Mouse (Mus musculus) T-helper 17 cell (primary cell): ENCODE results near the gene Stard3.

Source experiments
- in situ Hi-C, 2 experiments: fragments of 300-600 bp; cut with MboI, MseI; formaldehyde crosslinking; loops; 1 replicate in 1 of 2; 2 replicates in 1 of 2; pipeline ENCODE4 v1.15.1; 2025; ENCODE audit warnings: high pct_unique_total_duplicates in 2 of 2

Gene Stard3

GRCm38 (mm10) chr11:98346168-98346567 is 12.0 kb upstream of the Stard3 start:
- in situ Hi-C loops: no loop called here

GRCm38 (mm10) chr11:98347385-98348082 is 10.6 kb upstream of the Stard3 start:
- in situ Hi-C loops: no loop called here

- in situ Hi-C loops: no loop called here
Observed at GRCm38 (mm10) chr11:98348083-98348961, 9.8 kb upstream of the Stard3 start, which contains the start of gene Ppp1r1b. Ppp1r1b (plus strand) TSS chr11:98348404.

GRCm38 (mm10) chr11:98349308-98349707 is 8.9 kb upstream of the Stard3 start:
- in situ Hi-C loops: no loop called here

GRCm38 (mm10) chr11:98352272-98352990 is 5.7 kb upstream of the Stard3 start:
- in situ Hi-C loops: no loop called here

GRCm38 (mm10) chr11:98353651-98354211 is 4.4 kb upstream of the Stard3 start:
- in situ Hi-C loops: no loop called here

GRCm38 (mm10) chr11:98354445-98354844 is 3.7 kb upstream of the Stard3 start:
- in situ Hi-C loops: no loop called here

GRCm38 (mm10) chr11:98355732-98356299 is 2.4 kb upstream of the Stard3 start:
- in situ Hi-C loops: no loop called here

- in situ Hi-C loops: no loop called here
Observed at GRCm38 (mm10) chr11:98356625-98357394, 1.4 kb upstream of the Stard3 start.

GRCm38 (mm10) chr11:98357396-98358160 is 590 bp upstream of the Stard3 start:
- in situ Hi-C loops: no loop called here

GRCm38 (mm10) chr11:98360866-98361521 is 2.8 kb downstream of the Stard3 start:
- in situ Hi-C loops: no loop called here

GRCm38 (mm10) chr11:98363817-98364216 is 5.6 kb downstream of the Stard3 start:
- in situ Hi-C loops: no loop called here

- in situ Hi-C loops: no loop called here
Observed at GRCm38 (mm10) chr11:98364410-98364809, 6.2 kb downstream of the Stard3 start.

- in situ Hi-C loops: no loop called here
Observed at GRCm38 (mm10) chr11:98366290-98366689, 8.1 kb downstream of the Stard3 start.

GRCm38 (mm10) chr11:98367171-98367862 is 9.1 kb downstream of the Stard3 start:
- in situ Hi-C loops: no loop called here

- in situ Hi-C loops: no loop called here
Observed at GRCm38 (mm10) chr11:98367863-98368186, 9.7 kb downstream of the Stard3 start.

- in situ Hi-C loops: no loop called here
Observed at GRCm38 (mm10) chr11:98369337-98369736, 11.2 kb downstream of the Stard3 start.

- in situ Hi-C loops: no loop called here
Observed at GRCm38 (mm10) chr11:98370588-98370987, 12.4 kb downstream of the Stard3 start.
